Mouse (Mus musculus) small intestine, adult 2 months (tissue): ENCODE data around the gene Mns1. TPM values are rescaled to one million over a fixed set of nuclear protein-coding genes. Genes with fewer than 3 reads are reported as not detected.

Source experiments
- H3K27ac ChIP-seq: fragments of 200-500 bp; 2 replicates; pipeline ENCODE4 v1.5.1; 2012; ENCODE audit warnings: low read depth, low read length, control low read depth, inconsistent platforms; ENCODE audit not compliant: insufficient read depth
- H3K27me3 ChIP-seq: fragments of 200-500 bp; 2 replicates; pipeline ENCODE4 v1.6.1; 2012; ENCODE audit warnings: mild to moderate bottlenecking, moderate library complexity, low read length, inconsistent platforms; ENCODE audit not compliant: control insufficient read depth, insufficient read depth
- H3K36me3 ChIP-seq: fragments of 200-500 bp; 2 replicates; pipeline ENCODE4 v1.6.1; 2012; ENCODE audit warnings: mild to moderate bottlenecking, low read length, control low read depth, inconsistent platforms; ENCODE audit not compliant: control insufficient read depth, insufficient read depth
- H3K4me1 ChIP-seq: fragments of 200-500 bp; 2 replicates; pipeline ENCODE4 v1.6.1; 2012; ENCODE audit warnings: low read length, inconsistent platforms, mixed read lengths; ENCODE audit not compliant: control insufficient read depth, insufficient read depth, insufficient read length
- H3K4me3 ChIP-seq: fragments of 200-500 bp; 2 replicates; pipeline ENCODE4 v1.5.1; 2012; ENCODE audit warnings: low read depth, mild to moderate bottlenecking, control low read depth, inconsistent platforms, low read length, moderate library complexity
- CTCF ChIP-seq: fragments of 200-500 bp; IDR thresholded peaks from 2 replicates; pipeline ENCODE4 v1.5.1; 2012; ENCODE audit warnings: low read depth, mild to moderate bottlenecking, control low read depth, inconsistent platforms, low read length, moderate library complexity, mixed read lengths; ENCODE audit not compliant: insufficient replicate concordance, insufficient read length; ENCODE audit errors: extremely low read depth
- POLR2A ChIP-seq: fragments of 200-500 bp; IDR thresholded peaks from 2 replicates; pipeline ENCODE4 v1.6.1; 2012; ENCODE audit warnings: low read depth, mild to moderate bottlenecking, control low read depth, inconsistent platforms, low read length, moderate library complexity
- WGBS: fragments of 180-500 bp; shearing (Covaris S2); methylation state at CpG from one replicate; pipeline ENCODE4 v1.1.7; 2018; 5-methylcytosine and 5-hydroxymethylcytosine counted together
- polyA plus RNA-seq: library from polyadenylated mRNA; depleted of rRNA; stranded (reverse); fragments of >200 nt; gene quantifications from 2 replicates; pipeline ENCODE4 v1.2.3, GENCODE M21; 2012; rRNA removed

The Mns1 gene
- 0.09 and 0.19 TPM in 2 replicates for polyA plus RNA-seq

- Histone ChIP-seq H3K4me1 (peaks cover 4% of the 10 kb centered on the region; the same call in 1 of the 2 replicates), H3K27ac (no peak within 1 kb of the TSS), H3K27me3 (no peaks in the 10 kb centered on the region; the same call in 1 of the 2 replicates), H3K36me3 (no peaks in the 10 kb centered on the region), H3K4me3 (peak within 1 kb of the TSS; percentile 88)
- WGBS: 3% methylated on average over 43 of the region's 43 CpGs
- peak; percentile 26; the same call in 1 of the 2 replicates for TF ChIP-seq CTCF
- 0 out of 2 replicates have a peak, but pooled peaks have one; percentile 42 for TF ChIP-seq POLR2A
These were observed at the start of gene Mns1 for GRCm38 (mm10) chr9:72437822-72438701. Gene Mns1 (plus strand): TSS chr9:72438011.

GRCm38 (mm10) chr9:72388934-72389333 lies 48.9 kb upstream of the Mns1 start:
- Histone ChIP-seq H3K4me3 (no peak overlapping the region), H3K27ac (no peak overlapping the region), H3K4me1 (no peaks in the 10 kb centered on the region), H3K36me3 (no peaks in the 10 kb centered on the region), H3K27me3 (no peaks in the 10 kb centered on the region)
- 78% methylated on average over 4 of the region's 4 CpGs for WGBS
- TF ChIP-seq POLR2A (no peak), CTCF (no peak)

- H3K4me1 ChIP-seq: no peaks in the 10 kb centered on the region
- H3K27me3 ChIP-seq: no peaks in the 10 kb centered on the region
- no peaks in the 10 kb centered on the region for H3K36me3 ChIP-seq
- 74% methylated on average over 14 of the region's 14 CpGs for WGBS
- no peak for TF ChIP-seq CTCF
- TF ChIP-seq POLR2A: no peak
- no peak overlapping the region for H3K27ac ChIP-seq
- no peak overlapping the region for H3K4me3 ChIP-seq
These were observed 48.3 kb upstream of the Mns1 start for GRCm38 (mm10) chr9:72389431-72390002.

GRCm38 (mm10) chr9:72390321-72391077 lies 47.3 kb upstream of the Mns1 start:
- no peaks in the 10 kb centered on the region for H3K36me3 ChIP-seq
- H3K27me3 ChIP-seq: no peaks in the 10 kb centered on the region
- H3K4me3 ChIP-seq: no peak overlapping the region
- 61% methylated on average over 12 of the region's 12 CpGs for WGBS
- H3K4me1 ChIP-seq: no peaks in the 10 kb centered on the region
- no peak overlapping the region for H3K27ac ChIP-seq
- no peak for TF ChIP-seq CTCF
- no peak for TF ChIP-seq POLR2A

GRCm38 (mm10) chr9:72392686-72393085 lies 45.1 kb upstream of the Mns1 start:
- Histone ChIP-seq H3K27me3 (no peaks in the 10 kb centered on the region), H3K27ac (no peak overlapping the region), H3K36me3 (no peaks in the 10 kb centered on the region), H3K4me1 (no peaks in the 10 kb centered on the region), H3K4me3 (no peak overlapping the region)
- no peak for TF ChIP-seq CTCF
- TF ChIP-seq POLR2A: no peak
- 87% methylated on average over 7 of the region's 7 CpGs for WGBS

- Histone ChIP-seq H3K4me1 (no peaks in the 10 kb centered on the region), H3K27ac (no peak overlapping the region), H3K27me3 (no peaks in the 10 kb centered on the region), H3K4me3 (no peak overlapping the region), H3K36me3 (no peaks in the 10 kb centered on the region)
- TF ChIP-seq CTCF: no peak
- TF ChIP-seq POLR2A: no peak
- WGBS: 84% methylated on average over 15 of the region's 15 CpGs
These were observed 44.6 kb upstream of the Mns1 start for GRCm38 (mm10) chr9:72393238-72393637.
